Mouse (Mus musculus): ENCODE results near the gene Fgf22.

Gene Fgf22

GRCm38 (mm10) chr10:79793051-79793737, 38.3 kb downstream of the Fgf22 start, which contains the start of gene Palm:
Palm (plus strand) TSS chr10:79793572.
- DNase-seq (ENCODE audit: low read depth), result peak; percentile 63

GRCm38 (mm10) chr10:79793738-79794490, 39.0 kb downstream of the Fgf22 start:
- DNase-seq (ENCODE audit: low read depth), result peak; percentile 45

- no peak for DNase-seq (ENCODE audit: low read depth)
These were observed 39.6 kb downstream of the Fgf22 start for GRCm38 (mm10) chr10:79794491-79794931.

- DNase-seq (ENCODE audit: low read depth), result no peak
These were observed 41.0 kb downstream of the Fgf22 start for GRCm38 (mm10) chr10:79795905-79796304.

- peak; percentile 75 for DNase-seq (ENCODE audit: low read depth)
These were observed 42.5 kb downstream of the Fgf22 start for GRCm38 (mm10) chr10:79797326-79797725.

- DNase-seq (ENCODE audit: low read depth), result peak; percentile 99
These were observed 43.5 kb downstream of the Fgf22 start for GRCm38 (mm10) chr10:79798289-79798928.

- no peak for DNase-seq (ENCODE audit: low read depth)
These were observed 45.6 kb downstream of the Fgf22 start for GRCm38 (mm10) chr10:79800508-79800907.

- DNase-seq (ENCODE audit: low read depth), result no peak
These were observed 47.0 kb downstream of the Fgf22 start for GRCm38 (mm10) chr10:79801837-79802236.

GRCm38 (mm10) chr10:79802331-79802971, 47.6 kb downstream of the Fgf22 start:
- peak; percentile 78 for DNase-seq (ENCODE audit: low read depth)

GRCm38 (mm10) chr10:79803716-79804323, 48.9 kb downstream of the Fgf22 start:
- no peak for DNase-seq (ENCODE audit: low read depth)

GRCm38 (mm10) chr10:79805636-79806035, 50.8 kb downstream of the Fgf22 start:
- no peak for DNase-seq (ENCODE audit: low read depth)

- DNase-seq (ENCODE audit: low read depth), result no peak
These were observed 51.5 kb downstream of the Fgf22 start for GRCm38 (mm10) chr10:79806331-79806730.

- DNase-seq (ENCODE audit: low read depth), result no peak
These were observed 52.1 kb downstream of the Fgf22 start for GRCm38 (mm10) chr10:79806972-79807371.

GRCm38 (mm10) chr10:79807826-79808225, 53.0 kb downstream of the Fgf22 start:
- no peak for DNase-seq (ENCODE audit: low read depth)
